Mouse (Mus musculus) stomach, embryonic 16.5 days (tissue): ENCODE measurements around the gene R3hdm4. TPM values are rescaled to one million over a fixed set of nuclear protein-coding genes. Genes with fewer than 3 reads are reported as not detected.
A peak's percentile ranks its signal among the peaks of the same experiment; 100 is the strongest.

Experiments
- ATAC-seq: fragments of 200-750 bp; cut with Nextera tagmentation; 2 replicates; pipeline ENCODE4 v1.8.0; 2017; ENCODE audit warnings: moderate number of reproducible peaks, moderate TSS enrichment; ENCODE audit not compliant: insufficient read depth, low FRiP score
- H3K27ac ChIP-seq: fragments of 300-500 bp; sonication (generic); 2 replicates; pipeline ENCODE4 v1.5.1; 2014; ENCODE audit warnings: low read length
- H3K27me3 ChIP-seq: fragments of 300-500 bp; sonication (generic); 2 replicates; pipeline ENCODE4 v1.6.1; 2014; ENCODE audit warnings: low read length, control low read depth, mixed read lengths; ENCODE audit not compliant: control insufficient read depth, insufficient read depth
- H3K36me3 ChIP-seq: fragments of 300-500 bp; sonication (generic); 2 replicates; pipeline ENCODE4 v1.6.1; 2014; ENCODE audit warnings: low read length; ENCODE audit not compliant: control insufficient read depth, insufficient read depth
- H3K4me1 ChIP-seq: fragments of 300-500 bp; sonication (generic); 2 replicates; pipeline ENCODE4 v1.6.1; 2014; ENCODE audit warnings: low read length, control low read depth, mixed read lengths; ENCODE audit not compliant: control insufficient read depth, insufficient read depth
- H3K4me2 ChIP-seq: fragments of 300-500 bp; sonication (generic); 2 replicates; pipeline ENCODE4 v1.6.1; 2014; ENCODE audit warnings: low read depth, low read length, mixed read lengths
- H3K4me3 ChIP-seq: fragments of 300-500 bp; sonication (generic); replicated peaks from 2 replicates; pipeline ENCODE4 v1.5.1; 2014; ENCODE audit warnings: mild to moderate bottlenecking, low read length
- H3K9ac ChIP-seq: fragments of 300-500 bp; sonication (generic); 2 replicates; pipeline ENCODE4 v1.6.1; 2014; ENCODE audit warnings: low read length
- H3K9me3 ChIP-seq: fragments of 300-500 bp; sonication (generic); replicated peaks from 2 replicates; pipeline ENCODE4 v1.6.1; 2016; ENCODE audit warnings: low read length, control low read depth; ENCODE audit not compliant: control insufficient read depth
- WGBS: fragments of 180-500 bp; shearing (Covaris S2); extraction: QIAGEN DNeasy Blood & Tissue Kit; methylation state at CpG from one replicate; pipeline ENCODE4 v1.1.7; 2014; 5-methylcytosine and 5-hydroxymethylcytosine counted together
- polyA plus RNA-seq: library from polyadenylated mRNA; unstranded; fragments of >200 nt; fragmentation: Nextera tagmentation; extraction: Ambion mirVana; gene quantifications from 2 replicates; pipeline ENCODE4 v1.2.1, GENCODE M21; 2015

The R3hdm4 gene
- polyA plus RNA-seq, 1 experiment from 2014 or later = 160 TPM

DNA sequence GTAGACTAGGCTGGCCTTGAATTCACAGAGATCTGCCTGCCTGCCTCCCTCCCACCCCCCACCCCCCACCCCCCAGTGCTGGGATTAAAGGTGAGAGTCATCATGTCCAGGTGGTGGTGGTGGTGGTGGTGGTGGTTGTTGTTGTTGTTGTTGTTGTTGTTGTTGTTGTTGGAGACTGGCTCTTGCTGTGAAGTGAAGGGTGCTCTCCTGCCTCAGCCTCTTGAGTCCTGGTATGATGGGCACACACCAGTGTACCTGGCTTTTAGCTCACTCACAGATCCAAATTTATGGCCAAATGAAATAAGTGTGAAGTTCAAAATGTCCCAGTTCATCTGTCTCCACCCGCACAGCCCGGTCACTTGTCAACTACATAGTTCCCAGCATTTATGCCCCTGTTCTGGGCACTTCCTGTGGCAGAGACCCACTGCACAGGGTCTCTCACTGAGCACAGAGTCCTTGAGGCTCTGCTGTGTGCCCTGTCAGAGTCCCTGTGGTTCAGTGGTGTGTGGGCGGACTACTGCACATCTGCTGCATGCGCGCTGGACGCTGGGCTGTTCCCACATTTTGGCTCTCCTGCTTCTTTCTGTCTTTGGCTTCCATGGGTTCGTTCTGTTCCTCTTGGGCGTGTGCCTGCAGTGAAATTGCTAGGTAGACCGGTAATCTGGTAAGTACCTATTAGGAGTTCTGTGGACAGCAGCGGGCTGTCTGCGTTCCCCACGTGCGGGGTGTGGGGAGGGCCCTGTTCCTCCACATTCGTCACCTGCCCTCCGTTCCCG lies 14.0 kb upstream of the R3hdm4 start:
- no peak for ATAC-seq
- WGBS = 80% methylated on average over 16 of the region's 16 CpGs
- Histone ChIP-seq H3K27me3 (no peaks in the 10 kb centered on the region), H3K9me3 (no peaks in the 10 kb centered on the region), H3K4me2 (no peak overlapping the region), H3K4me3 (no peak overlapping the region), H3K27ac (peak overlapping the region; percentile 73), H3K4me1 (peaks cover 59% of the 10 kb centered on the region), H3K36me3 (peaks cover 13% of the 10 kb centered on the region; the same call in 1 of the 2 replicates), H3K9ac (no peak overlapping the region)

DNA sequence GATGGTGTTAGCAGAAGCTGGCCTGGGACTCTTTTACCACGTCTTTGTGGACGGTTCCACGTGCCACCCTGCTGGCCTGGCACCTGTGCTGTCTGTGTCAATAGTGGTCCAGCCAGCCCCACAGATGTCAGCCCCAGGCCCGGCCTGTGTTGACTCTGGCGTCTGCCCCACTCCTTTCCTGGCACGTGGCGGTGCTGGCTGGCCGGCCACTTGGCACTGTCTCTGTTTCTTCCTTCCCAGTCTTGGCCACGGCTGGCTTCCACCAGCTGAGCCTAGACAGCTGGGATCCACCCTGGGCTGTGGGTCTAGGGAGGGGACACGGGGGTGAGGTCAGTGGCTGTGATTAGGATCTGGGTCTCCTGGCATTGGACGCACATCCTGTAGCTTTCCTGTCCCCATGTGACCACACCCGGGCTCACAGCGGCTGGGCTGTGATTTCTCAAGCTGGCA lies 13.3 kb upstream of the R3hdm4 start:
- WGBS = 41% methylated on average over 13 of the region's 13 CpGs
- H3K4me1 ChIP-seq = peaks cover 61% of the 10 kb centered on the region
- no peak overlapping the region for H3K4me3 ChIP-seq
- H3K9ac ChIP-seq = 0 out of 2 replicates have a peak overlapping the region, but pooled peaks have one; percentile 34
- H3K27ac ChIP-seq = peak overlapping the region; percentile 73
- peak; percentile 53 for ATAC-seq
- no peaks in the 10 kb centered on the region for H3K27me3 ChIP-seq
- no peaks in the 10 kb centered on the region for H3K9me3 ChIP-seq
- no peak overlapping the region for H3K4me2 ChIP-seq
- peaks cover 13% of the 10 kb centered on the region; the same call in 1 of the 2 replicates for H3K36me3 ChIP-seq

- Histone ChIP-seq H3K9ac (0 out of 2 replicates have a peak overlapping the region, but pooled peaks have one; percentile 9), H3K4me2 (no peak overlapping the region), H3K9me3 (no peaks in the 10 kb centered on the region), H3K4me1 (peaks cover 65% of the 10 kb centered on the region), H3K27me3 (no peaks in the 10 kb centered on the region), H3K4me3 (no peak overlapping the region), H3K27ac (peak overlapping the region; percentile 73), H3K36me3 (peaks cover 13% of the 10 kb centered on the region; the same call in 1 of the 2 replicates)
- ATAC-seq = no peak
- WGBS = 75% methylated on average over 6 of the region's 6 CpGs
Observed at GRCm38 (mm10) chr10:79933861-79934260, 12.9 kb upstream of the R3hdm4 start.

- no peaks in the 10 kb centered on the region for H3K9me3 ChIP-seq
- H3K9ac ChIP-seq = peak overlapping the region; percentile 54; the same call in 1 of the 2 replicates
- 61% methylated on average over 9 of the region's 9 CpGs for WGBS
- no peaks in the 10 kb centered on the region for H3K27me3 ChIP-seq
- no peak overlapping the region for H3K4me3 ChIP-seq
- H3K4me2 ChIP-seq = peak overlapping the region; percentile 27; the same call in 1 of the 2 replicates
- peaks cover 13% of the 10 kb centered on the region; the same call in 1 of the 2 replicates for H3K36me3 ChIP-seq
- peaks cover 67% of the 10 kb centered on the region for H3K4me1 ChIP-seq
- peak overlapping the region; percentile 73 for H3K27ac ChIP-seq
- no peak for ATAC-seq
Observed at GRCm38 (mm10) chr10:79933145-79933679, 12.2 kb upstream of the R3hdm4 start.

- H3K9ac ChIP-seq = peak overlapping the region; percentile 54
- peak overlapping the region; percentile 27; the same call in 1 of the 2 replicates for H3K4me2 ChIP-seq
- peak overlapping the region; percentile 73 for H3K27ac ChIP-seq
- H3K36me3 ChIP-seq = peaks cover 13% of the 10 kb centered on the region; the same call in 1 of the 2 replicates
- H3K27me3 ChIP-seq = no peaks in the 10 kb centered on the region
- WGBS = 18% methylated on average over 8 of the region's 8 CpGs
- H3K4me1 ChIP-seq = peaks cover 63% of the 10 kb centered on the region
- ATAC-seq = peak; percentile 5; the same call in 1 of the 2 replicates
- H3K9me3 ChIP-seq = no peaks in the 10 kb centered on the region
- no peak overlapping the region for H3K4me3 ChIP-seq
Observed at GRCm38 (mm10) chr10:79932736-79933135, 11.7 kb upstream of the R3hdm4 start.

DNA sequence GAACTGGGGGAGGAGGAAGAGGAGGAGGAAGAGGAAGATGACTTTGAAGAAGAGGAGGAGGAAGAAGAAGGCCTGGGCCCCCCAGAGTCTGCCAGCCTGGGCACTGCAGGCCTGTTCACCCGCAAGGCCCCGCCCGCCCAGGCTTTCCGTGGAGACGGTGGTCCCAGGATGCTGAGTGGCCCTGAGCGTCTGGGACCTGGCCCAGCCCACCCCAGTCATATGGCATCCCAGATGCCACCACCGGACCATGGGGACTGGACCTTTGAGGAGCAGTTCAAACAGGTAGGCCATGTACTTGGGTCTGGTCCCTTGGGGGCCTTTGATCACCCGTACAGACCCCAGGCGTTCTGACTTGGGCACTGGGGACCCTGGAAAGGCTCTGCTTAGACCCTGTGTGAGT lies 10.8 kb upstream of the R3hdm4 start:
- Histone ChIP-seq H3K4me2 (no peak overlapping the region), H3K9ac (no peak overlapping the region), H3K36me3 (peaks cover 13% of the 10 kb centered on the region; the same call in 1 of the 2 replicates), H3K4me3 (no peak overlapping the region), H3K27ac (no peak overlapping the region), H3K27me3 (no peaks in the 10 kb centered on the region), H3K4me1 (peaks cover 59% of the 10 kb centered on the region), H3K9me3 (no peaks in the 10 kb centered on the region)
- no peak for ATAC-seq
- 74% methylated on average over 9 of the region's 9 CpGs for WGBS

GRCm38 (mm10) chr10:79930826-79931186 lies 9.8 kb upstream of the R3hdm4 start:
- H3K9ac ChIP-seq = no peak overlapping the region
- no peak overlapping the region for H3K27ac ChIP-seq
- H3K4me3 ChIP-seq = no peak overlapping the region
- 91% methylated on average over 16 of the region's 16 CpGs for WGBS
- peaks cover 54% of the 10 kb centered on the region for H3K4me1 ChIP-seq
- H3K27me3 ChIP-seq = no peaks in the 10 kb centered on the region
- no peak overlapping the region for H3K4me2 ChIP-seq
- H3K36me3 ChIP-seq = peaks cover 13% of the 10 kb centered on the region; the same call in 1 of the 2 replicates
- no peak for ATAC-seq
- no peaks in the 10 kb centered on the region for H3K9me3 ChIP-seq

DNA sequence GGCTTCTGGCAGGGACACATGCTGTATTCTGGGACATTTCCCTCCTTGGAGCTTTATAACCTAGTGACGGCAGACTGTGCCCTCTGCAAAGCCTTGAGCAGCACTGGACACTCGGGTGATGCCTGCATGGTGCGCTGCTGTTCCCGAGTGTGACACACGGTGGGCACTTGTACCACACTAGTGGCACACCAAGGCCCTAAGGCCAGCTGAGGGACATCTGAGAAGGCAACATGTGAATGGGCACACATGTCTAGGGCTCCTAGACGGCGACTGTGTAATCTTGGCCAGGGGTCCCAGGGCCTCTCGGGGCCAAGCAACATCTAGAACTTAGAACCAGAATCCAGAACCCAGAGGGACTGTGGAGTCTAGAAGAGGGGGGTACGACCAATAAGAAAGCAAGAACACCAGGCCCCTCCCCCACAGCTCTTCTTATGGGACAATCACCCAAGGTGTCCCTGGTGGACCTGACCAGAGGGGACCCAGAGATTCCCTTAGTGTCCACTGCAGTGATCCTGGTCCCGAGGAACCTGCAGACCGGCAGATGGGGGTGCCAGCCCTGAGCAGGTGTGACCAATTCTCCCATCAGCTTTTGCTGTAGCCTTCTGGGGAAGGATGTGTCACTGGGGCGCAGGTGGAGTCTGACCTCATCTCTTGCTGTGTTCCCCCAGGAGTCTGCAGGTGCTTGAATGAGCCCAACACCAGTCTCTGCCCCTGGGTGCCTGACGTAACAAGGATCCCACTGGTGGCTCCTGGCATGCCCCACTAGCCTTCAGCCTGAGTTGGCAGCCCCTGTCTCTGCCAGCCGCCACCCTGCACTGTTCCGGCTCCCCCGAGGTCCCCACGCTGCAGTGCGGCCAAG lies 9.2 kb upstream of the R3hdm4 start:
- no peak overlapping the region for H3K9ac ChIP-seq
- H3K9me3 ChIP-seq = no peaks in the 10 kb centered on the region
- WGBS = 89% methylated on average over 18 of the region's 18 CpGs
- H3K27ac ChIP-seq = no peak overlapping the region
- no peak overlapping the region for H3K4me2 ChIP-seq
- H3K4me1 ChIP-seq = peaks cover 53% of the 10 kb centered on the region
- no peak overlapping the region for H3K4me3 ChIP-seq
- peaks cover 13% of the 10 kb centered on the region; the same call in 1 of the 2 replicates for H3K36me3 ChIP-seq
- no peaks in the 10 kb centered on the region for H3K27me3 ChIP-seq
- no peak for ATAC-seq
